Mouse (Mus musculus) kidney, postnatal 0 days (tissue): ENCODE measurements at regions not wholly inside any gene's neighbourhood (a gene's known extent, or its start where the extent isn't known, plus 50 kb on each side); places are given as distances from the start of the nearest gene placed in this dataset.

ENCODE experiments used
- ATAC-seq: fragments of 200-750 bp; cut with Nextera tagmentation; replicated peaks from 2 replicates; pipeline ENCODE4 v1.8.0; 2017; ENCODE audit warnings: low read depth, moderate number of reproducible peaks, moderate TSS enrichment, moderate library complexity; ENCODE audit not compliant: low FRiP score
- DNase-seq: peaks from one replicate; pipeline ENCODE4 v3.0.0-alpha.2; 2016; ENCODE audit warnings: low spot score
- H3K27ac ChIP-seq: fragments of 300-500 bp; sonication (generic); 2 replicates; pipeline ENCODE4 v1.5.1; 2014; ENCODE audit warnings: mild to moderate bottlenecking
- H3K27me3 ChIP-seq: fragments of 300-500 bp; sonication (generic); 2 replicates; pipeline ENCODE4 v1.6.1; 2014; ENCODE audit warnings: low read length, mixed read lengths; ENCODE audit not compliant: insufficient read depth
- H3K36me3 ChIP-seq: fragments of 300-500 bp; sonication (generic); 2 replicates; pipeline ENCODE4 v1.6.1; 2014; ENCODE audit warnings: low read length, mixed read lengths; ENCODE audit not compliant: insufficient read depth
- H3K4me1 ChIP-seq: fragments of 300-500 bp; sonication (generic); replicated peaks from 2 replicates; pipeline ENCODE4 v1.6.1; 2014; ENCODE audit warnings: antibody characterized with exemption, low read length, mixed read lengths; ENCODE audit not compliant: insufficient read depth
- H3K4me2 ChIP-seq: fragments of 300-500 bp; sonication (generic); 2 replicates; pipeline ENCODE4 v1.6.1; 2014; ENCODE audit warnings: mild to moderate bottlenecking, low read length, moderate library complexity, mixed read lengths
- H3K4me3 ChIP-seq: fragments of 300-500 bp; sonication (generic); replicated peaks from 2 replicates; pipeline ENCODE4 v1.5.1; 2014; ENCODE audit warnings: low read depth, low read length
- H3K9ac ChIP-seq: fragments of 300-500 bp; sonication (generic); 2 replicates; pipeline ENCODE4 v1.6.1; 2014; ENCODE audit warnings: low read depth, low read length
- H3K9me3 ChIP-seq: fragments of 300-500 bp; sonication (generic); replicated peaks from 2 replicates; pipeline ENCODE4 v1.6.1; 2016; ENCODE audit warnings: low read length, inconsistent platforms, mixed read lengths
- CTCF ChIP-seq: IDR thresholded peaks from 2 replicates; pipeline ENCODE4 v1.5.1; 2016; ENCODE audit warnings: antibody characterized with exemption, low read depth, mild to moderate bottlenecking, moderate library complexity
- WGBS: fragments of 180-500 bp; shearing (Covaris S2); extraction: QIAGEN DNeasy Blood & Tissue Kit; methylation state at CpG from one replicate; pipeline ENCODE4 v1.1.7; 2014; 5-methylcytosine and 5-hydroxymethylcytosine counted together

DNA sequence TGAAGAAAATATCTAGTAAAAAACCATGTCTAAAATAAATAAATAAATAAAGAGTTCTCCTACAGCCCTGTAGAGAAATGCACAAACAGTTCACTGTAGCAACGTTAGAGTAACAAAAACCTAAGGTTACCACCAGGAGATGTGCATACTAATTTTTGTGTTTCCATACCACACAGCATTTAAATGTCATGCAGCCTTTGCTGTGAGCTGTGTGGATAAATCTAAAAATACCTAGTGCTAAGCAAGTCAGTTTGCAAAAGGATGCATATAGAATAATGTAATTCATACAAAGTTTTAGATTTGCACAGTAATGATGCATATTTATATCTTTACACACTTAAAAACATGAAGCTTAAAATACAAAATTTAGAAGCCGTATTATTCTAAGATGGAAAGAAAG is 395.8 kb downstream of the Serpinb8 start:
- DNase-seq (no peak), ATAC-seq (no peak)
- Histone ChIP-seq H3K27ac (no peak overlapping the region), H3K36me3 (no peaks in the 10 kb centered on the region), H3K4me2 (no peak overlapping the region), H3K9me3 (no peaks in the 10 kb centered on the region), H3K9ac (no peak overlapping the region), H3K4me3 (no peak overlapping the region), H3K27me3 (no peaks in the 10 kb centered on the region), H3K4me1 (no peaks in the 10 kb centered on the region)
- TF ChIP-seq CTCF: no peak
- 89% methylated on average over 2 of the region's 2 CpGs for WGBS

- H3K9ac ChIP-seq: no peak overlapping the region
- H3K4me3 ChIP-seq: no peak overlapping the region
- no peak for TF ChIP-seq CTCF
- DNase-seq: no peak
- H3K4me2 ChIP-seq: no peak overlapping the region
- ATAC-seq: no peak
- no peaks in the 10 kb centered on the region for H3K4me1 ChIP-seq
- no peaks in the 10 kb centered on the region for H3K27me3 ChIP-seq
- H3K27ac ChIP-seq: no peak overlapping the region
- WGBS: 63% methylated on average over 4 of the region's 4 CpGs
- H3K9me3 ChIP-seq: no peaks in the 10 kb centered on the region
- no peaks in the 10 kb centered on the region for H3K36me3 ChIP-seq
Measured at GRCm38 (mm10) chr1:107988076-107988475, 398.3 kb downstream of the Serpinb8 start.

- H3K9ac ChIP-seq: no peak overlapping the region
- no peak for TF ChIP-seq CTCF
- H3K27me3 ChIP-seq: no peaks in the 10 kb centered on the region
- ATAC-seq (no peak), DNase-seq (no peak)
- 84% methylated on average over 4 of the region's 4 CpGs for WGBS
- no peaks in the 10 kb centered on the region for H3K9me3 ChIP-seq
- H3K4me3 ChIP-seq: no peak overlapping the region
- H3K36me3 ChIP-seq: no peaks in the 10 kb centered on the region
- no peak overlapping the region for H3K27ac ChIP-seq
- H3K4me1 ChIP-seq: no peaks in the 10 kb centered on the region
- H3K4me2 ChIP-seq: no peak overlapping the region
Measured at GRCm38 (mm10) chr1:107993013-107993412, 403.2 kb downstream of the Serpinb8 start.

- no peaks in the 10 kb centered on the region for H3K9me3 ChIP-seq
- no peak overlapping the region for H3K4me2 ChIP-seq
- no peak overlapping the region for H3K9ac ChIP-seq
- H3K4me1 ChIP-seq: no peaks in the 10 kb centered on the region
- WGBS: 78% methylated on average over 5 of the region's 5 CpGs
- ATAC-seq (no peak), DNase-seq (no peak)
- TF ChIP-seq CTCF: no peak
- H3K36me3 ChIP-seq: no peaks in the 10 kb centered on the region
- no peak overlapping the region for H3K27ac ChIP-seq
- no peaks in the 10 kb centered on the region for H3K27me3 ChIP-seq
- H3K4me3 ChIP-seq: no peak overlapping the region
Measured at GRCm38 (mm10) chr1:108023721-108024353, 434.0 kb downstream of the Serpinb8 start.

DNA sequence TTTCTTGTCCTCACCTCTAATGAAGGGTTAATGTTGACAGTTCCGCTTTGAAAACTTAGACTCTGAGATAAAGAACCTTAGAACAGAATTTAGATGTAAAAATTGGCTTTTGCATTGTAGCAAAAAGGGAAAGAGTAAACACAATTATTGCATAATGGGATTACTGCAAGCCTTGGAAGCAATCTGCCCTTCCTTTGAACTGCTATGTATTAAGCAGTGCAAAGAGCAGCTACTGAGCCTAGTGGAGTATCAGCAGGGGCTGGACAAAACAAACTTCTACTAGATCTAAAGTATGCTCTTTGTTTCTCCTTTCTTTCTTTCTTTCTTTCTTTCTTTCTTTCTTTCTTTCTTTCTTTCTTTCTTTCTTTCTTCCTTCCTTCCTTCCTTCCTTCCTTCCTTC is 434.9 kb downstream of the Serpinb8 start:
- no peaks in the 10 kb centered on the region for H3K4me1 ChIP-seq
- no peak for ATAC-seq
- no peak for DNase-seq

GRCm38 (mm10) chr1:108026461-108026860 is 436.7 kb downstream of the Serpinb8 start:
- no peak overlapping the region for H3K9ac ChIP-seq
- DNase-seq: no peak
- no peak for TF ChIP-seq CTCF
- no peaks in the 10 kb centered on the region for H3K9me3 ChIP-seq
- H3K27ac ChIP-seq: no peak overlapping the region
- H3K4me1 ChIP-seq: no peaks in the 10 kb centered on the region
- H3K36me3 ChIP-seq: no peaks in the 10 kb centered on the region
- no peak overlapping the region for H3K4me2 ChIP-seq
- no peaks in the 10 kb centered on the region for H3K27me3 ChIP-seq
- H3K4me3 ChIP-seq: no peak overlapping the region
- no peak for ATAC-seq

More for the DNA sequence above, 434.9 kb downstream of the Serpinb8 start:
- TF ChIP-seq CTCF: no peak
- Histone ChIP-seq H3K9me3 (no peaks in the 10 kb centered on the region), H3K4me2 (no peak overlapping the region), H3K27ac (no peak overlapping the region), H3K4me3 (no peak overlapping the region), H3K36me3 (no peaks in the 10 kb centered on the region), H3K27me3 (no peaks in the 10 kb centered on the region), H3K9ac (no peak overlapping the region)
- WGBS: 78% methylated on average over 1 of the region's 1 CpGs

- Histone ChIP-seq H3K36me3 (no peaks in the 10 kb centered on the region), H3K4me1 (no peaks in the 10 kb centered on the region), H3K27ac (no peak overlapping the region), H3K4me3 (no peak overlapping the region), H3K27me3 (no peaks in the 10 kb centered on the region), H3K4me2 (no peak overlapping the region), H3K9me3 (no peaks in the 10 kb centered on the region), H3K9ac (no peak overlapping the region)
- ATAC-seq (no peak), DNase-seq (no peak)
- 80% methylated on average over 4 of the region's 4 CpGs for WGBS
- TF ChIP-seq CTCF: no peak
Measured at GRCm38 (mm10) chr1:108046194-108046593, 456.4 kb downstream of the Serpinb8 start.
